8 mouse cellular contexts compared by ENCODE assay signal in genomic region chrX:10484872-10485569, GRCm38 (mm10). TPM values are rescaled to one million over a fixed set of nuclear protein-coding genes. Genes with fewer than 3 reads are reported as not detected.
DNase-seq lines count a peak whose midpoint lies in the region; TF ChIP-seq lines count a peak whose summit lies in the region.

Tspan7 (plus strand) TSS chrX:10485158.

- H3K4me3 ChIP-seq in lung, adult 2 months (replicated peaks; ENCODE audit: extremely low read depth, low read depth, low read length): peak within 1 kb of the TSS; percentile 89
- peak within 1 kb of the TSS; percentile 95 for H3K4me3 ChIP-seq in olfactory bulb, adult 2 months (ENCODE audit: insufficient read depth, low read depth, low read length)

- WGBS in lung, adult 2 months: 18% methylated on average over 31 of the region's 41 CpGs
- WGBS in olfactory bulb, adult 2 months: 19% methylated on average over 30 of the region's 41 CpGs

- TF ChIP-seq CTCF in lung, adult 2 months (IDR thresholded peaks at IDR 0.05; ENCODE audit: insufficient read depth, low read length): no peak
- no peak for TF ChIP-seq CTCF in olfactory bulb, adult 2 months (IDR thresholded peaks at IDR 0.05; ENCODE audit: insufficient read depth, low read depth, low read length)

- H3K4me1 ChIP-seq in lung, adult 2 months (ENCODE audit: control insufficient read depth, insufficient read depth, low read length): no peaks in the 10 kb centered on the region; the same call in 1 of the 2 replicates
- H3K4me1 ChIP-seq in olfactory bulb, adult 2 months (ENCODE audit: control insufficient read depth, insufficient read depth, low read length): no peaks in the 10 kb centered on the region

- intact Hi-C loops in heart, postnatal 36 days (cut with DNase I): loop anchor here (5.0 to 10.0 kb wide), 4 partner anchors 92 to 268 kb away; partner anchors contain the start of genes Mid1ip1 and Rpgr

- peak within 1 kb of the TSS; percentile 96 for H3K27ac ChIP-seq in olfactory bulb, adult 2 months (ENCODE audit: insufficient read depth, low read depth, low read length)

- TF ChIP-seq POLR2A in lung, adult 2 months (IDR thresholded peaks at IDR 0.05; ENCODE audit: borderline replicate concordance, extremely low read depth, low read depth, low read length): no peak
- no peak for TF ChIP-seq POLR2A in olfactory bulb, adult 2 months (IDR thresholded peaks at IDR 0.05; ENCODE audit: insufficient read depth, low read depth, low read length)

- peak; percentile 72 for DNase-seq in Muller cell, postnatal 12 days (ENCODE audit: inconsistent ontology term)
- peak; percentile 73 for DNase-seq in cerebellum, adult 9-10 months
- DNase-seq in frontal cortex, adult 2 months (ENCODE audit: extremely low spot score in 1 of 2, low spot score in 1 of 2): peak in 1 of 2 experiments; percentile 49
- peak; percentile 48 to 52 for DNase-seq in heart, postnatal 36 days
- peak; percentile 22 to 63 for DNase-seq in layer of hippocampus, adult 18-20 months (ENCODE audit: low spot score in 2 of 2)
- peak; percentile 20 for DNase-seq in lung, adult 2 months
- peak; percentile 30 to 38 for DNase-seq in thymus, postnatal 36 days

RNA-seq across cellular contexts. Expression of gene Tspan7, which starts in this region (rescaled TPM):
- 1,738 and 1,925 TPM in 2 replicates for polyA plus RNA-seq in frontal cortex, adult 2 months (2012; rRNA removed)
- 100 to 1,000 TPM; 110 to 133 TPM for total RNA-seq in heart, postnatal 36 days (2021)
- total RNA-seq in layer of hippocampus, adult 18-20 months (2021): 1,000 to 10,000 TPM; 1,092 to 1,189 TPM
- 635 and 712 TPM in 2 replicates for polyA plus RNA-seq in lung, adult 2 months (2012; rRNA removed)
- polyA plus RNA-seq in olfactory bulb, adult 2 months (2012; ENCODE audit: insufficient read depth, insufficient read length, low replicate concordance, missing spikeins): 355 TPM in 1 of 2 replicates, not detected in the other

Comparison
In these comparisons a context has a peak if more than half of its experiments do, and no peak if none do; other contexts are left out.
1. RNA of gene Tspan7 (total RNA-seq): 1,092 to 1,189 TPM in layer of hippocampus, adult 18-20 months; 110 to 133 TPM in heart, postnatal 36 days; every median in the first group is over 4 times any median in the second.